Mouse (Mus musculus) olfactory bulb, adult 2 months (tissue): ENCODE measurements at regions not wholly inside any gene's neighbourhood (a gene's known extent, or its start where the extent isn't known, plus 50 kb on each side); places are given as distances from the start of the nearest gene placed in this dataset.

Experiments used
- H3K27ac ChIP-seq: fragments of 200-500 bp; 2 replicates; pipeline ENCODE4 v1.5.1; 2012; ENCODE audit warnings: low read depth, low read length; ENCODE audit not compliant: insufficient read depth
- H3K4me1 ChIP-seq: fragments of 200-500 bp; 2 replicates; pipeline ENCODE4 v1.6.1; 2012; ENCODE audit warnings: low read length; ENCODE audit not compliant: control insufficient read depth, insufficient read depth
- H3K4me3 ChIP-seq: fragments of 200-500 bp; 2 replicates; pipeline ENCODE4 v1.5.1; 2012; ENCODE audit warnings: mild to moderate bottlenecking, low read depth, low read length, moderate library complexity; ENCODE audit not compliant: insufficient read depth
- CTCF ChIP-seq: fragments of 200-500 bp; IDR thresholded peaks from 2 replicates; pipeline ENCODE4 v1.5.1; 2012; ENCODE audit warnings: low read depth, mild to moderate bottlenecking, low read length, moderate library complexity; ENCODE audit not compliant: insufficient read depth
- POLR2A ChIP-seq: fragments of 200-500 bp; IDR thresholded peaks from 2 replicates; pipeline ENCODE4 v1.6.1; 2012; ENCODE audit warnings: mild to moderate bottlenecking, low read depth, low read length, moderate library complexity; ENCODE audit not compliant: insufficient read depth
- WGBS: fragments of 180-500 bp; shearing (Covaris S2); methylation state at CpG from one replicate; pipeline ENCODE4 v1.1.7; 2018; 5-methylcytosine and 5-hydroxymethylcytosine counted together

DNA sequence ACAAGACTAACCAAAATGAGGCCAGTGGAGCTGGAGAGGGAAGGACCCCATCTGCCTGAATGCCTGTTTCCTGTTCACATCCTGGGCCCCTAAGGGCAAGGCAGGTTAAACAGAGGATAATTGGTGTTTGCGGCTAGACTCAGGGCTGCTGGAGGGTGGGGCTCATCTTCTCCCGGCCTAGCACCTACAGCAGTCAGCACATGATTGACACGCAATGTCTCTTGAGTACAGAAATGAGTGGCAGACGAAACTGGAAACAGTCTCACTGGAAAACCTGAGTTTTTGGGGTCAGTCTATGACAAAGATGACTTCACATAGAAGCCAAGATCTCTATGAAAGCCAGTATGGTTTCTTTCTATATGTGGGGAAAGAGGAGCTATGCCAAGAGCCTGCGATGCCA lies 278.0 kb downstream of the Rngtt start:
- Histone ChIP-seq H3K27ac (no peak overlapping the region), H3K4me1 (peaks cover 28% of the 10 kb centered on the region), H3K4me3 (no peak overlapping the region)
- TF ChIP-seq POLR2A = no peak
- no peak for TF ChIP-seq CTCF
- 94% methylated on average over 5 of the region's 5 CpGs for WGBS

DNA sequence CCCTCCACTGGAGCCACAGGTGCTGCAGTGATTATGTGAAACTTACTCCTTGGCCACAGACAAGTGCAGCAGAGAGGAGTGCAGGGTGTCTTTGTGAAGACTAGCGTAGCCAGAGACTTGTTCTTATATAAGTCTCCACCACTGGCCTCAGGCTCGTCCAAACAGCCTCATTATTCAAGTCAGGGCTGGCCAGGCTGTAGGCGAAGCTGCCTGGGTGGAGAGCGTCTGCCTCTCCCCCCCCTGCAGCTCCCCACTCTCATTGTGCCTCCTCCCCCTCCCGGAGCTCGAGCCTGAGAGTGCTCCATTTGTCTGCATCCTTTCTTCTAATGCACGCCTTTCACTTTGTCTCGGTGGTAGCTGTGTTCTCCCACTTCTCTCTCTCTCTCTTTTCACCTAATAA lies 279.1 kb downstream of the Rngtt start:
- Histone ChIP-seq H3K27ac (no peak overlapping the region), H3K4me1 (peaks cover 33% of the 10 kb centered on the region), H3K4me3 (no peak overlapping the region)
- TF ChIP-seq POLR2A = no peak
- TF ChIP-seq CTCF = no peak
- 9% methylated on average over 8 of the region's 8 CpGs for WGBS

DNA sequence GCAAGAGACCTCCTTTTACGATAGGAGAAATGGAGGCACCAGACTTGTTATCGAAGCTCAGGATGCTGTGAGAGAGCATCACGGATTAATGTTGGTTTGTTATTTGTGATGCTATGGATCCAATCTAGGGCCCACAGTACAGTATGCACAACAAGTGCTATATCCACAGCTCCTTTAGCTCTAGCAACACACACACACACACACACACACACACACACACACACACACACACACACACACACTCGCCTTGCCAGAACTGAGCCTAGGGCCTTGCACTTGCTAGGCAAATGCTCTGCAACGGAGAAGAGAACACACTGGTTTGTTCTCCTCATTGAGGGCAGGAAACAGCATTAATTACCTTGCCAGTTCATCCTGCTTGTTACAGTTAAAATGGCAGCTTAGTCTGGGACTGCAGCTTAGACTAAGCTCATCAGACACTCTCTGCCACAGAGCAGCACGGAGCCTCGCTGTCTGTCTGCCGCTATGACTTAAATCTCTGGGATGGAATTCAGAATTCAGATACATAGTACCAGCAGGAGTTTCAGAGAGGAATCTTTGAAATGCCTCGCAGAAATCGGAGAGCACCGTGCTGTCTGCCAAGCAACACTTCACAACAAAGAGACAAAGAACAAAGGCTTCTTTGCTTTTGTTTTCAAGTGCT lies 285.0 kb downstream of the Rngtt start:
- Histone ChIP-seq H3K4me3 (no peak overlapping the region), H3K27ac (no peak overlapping the region), H3K4me1 (peaks cover 8% of the 10 kb centered on the region; the same call in 1 of the 2 replicates)
- no peak for TF ChIP-seq CTCF
- TF ChIP-seq POLR2A = no peak
- 42% methylated on average over 11 of the region's 11 CpGs for WGBS

DNA sequence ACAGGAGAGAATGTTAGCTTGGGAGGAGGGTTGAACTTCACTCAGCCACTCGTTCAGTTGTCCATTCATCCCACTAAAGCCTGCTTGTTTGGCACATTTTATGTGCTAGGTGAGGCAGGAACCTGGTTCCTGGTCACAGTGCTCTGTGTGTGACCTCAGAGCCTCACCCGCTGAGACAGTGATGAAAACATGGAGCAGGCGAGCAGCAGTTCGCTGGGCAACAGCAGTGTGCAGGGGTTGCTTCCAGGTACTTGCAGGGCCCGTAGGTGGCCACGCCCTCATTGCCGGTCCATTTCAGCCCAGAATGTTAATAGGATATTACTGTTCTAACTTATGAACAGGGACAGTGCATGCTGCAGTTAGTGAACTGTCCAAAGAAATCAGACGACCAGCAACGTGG lies 285.7 kb downstream of the Rngtt start:
- 82% methylated on average over 9 of the region's 9 CpGs for WGBS
- H3K4me1 ChIP-seq = peaks cover 8% of the 10 kb centered on the region; the same call in 1 of the 2 replicates
- no peak overlapping the region for H3K27ac ChIP-seq
- H3K4me3 ChIP-seq = no peak overlapping the region
- TF ChIP-seq POLR2A (no peak), CTCF (no peak)

DNA sequence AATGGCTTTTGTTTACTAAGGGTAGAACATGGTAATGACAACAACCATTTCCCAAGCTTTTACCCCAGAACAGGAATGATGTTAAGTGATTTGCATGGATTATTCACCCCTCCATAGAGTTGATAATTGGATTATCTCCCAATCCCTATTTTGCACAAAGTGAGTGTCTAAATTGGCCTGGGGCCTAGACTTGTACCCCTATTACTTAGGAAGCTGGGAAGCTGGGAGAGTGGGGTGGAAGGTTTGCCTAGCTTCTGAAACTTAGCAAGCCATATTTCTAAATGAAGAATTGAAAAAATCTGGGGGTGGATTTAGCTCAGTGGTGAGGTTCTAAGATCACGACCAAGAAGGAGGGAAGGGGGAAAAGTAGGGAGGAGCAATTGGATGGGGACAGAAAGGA lies 289.9 kb downstream of the Rngtt start:
- no peaks in the 10 kb centered on the region for H3K4me1 ChIP-seq
- 81% methylated on average over 1 of the region's 1 CpGs for WGBS
- no peak overlapping the region for H3K27ac ChIP-seq
- TF ChIP-seq POLR2A = no peak
- no peak for TF ChIP-seq CTCF
- no peak overlapping the region for H3K4me3 ChIP-seq

DNA sequence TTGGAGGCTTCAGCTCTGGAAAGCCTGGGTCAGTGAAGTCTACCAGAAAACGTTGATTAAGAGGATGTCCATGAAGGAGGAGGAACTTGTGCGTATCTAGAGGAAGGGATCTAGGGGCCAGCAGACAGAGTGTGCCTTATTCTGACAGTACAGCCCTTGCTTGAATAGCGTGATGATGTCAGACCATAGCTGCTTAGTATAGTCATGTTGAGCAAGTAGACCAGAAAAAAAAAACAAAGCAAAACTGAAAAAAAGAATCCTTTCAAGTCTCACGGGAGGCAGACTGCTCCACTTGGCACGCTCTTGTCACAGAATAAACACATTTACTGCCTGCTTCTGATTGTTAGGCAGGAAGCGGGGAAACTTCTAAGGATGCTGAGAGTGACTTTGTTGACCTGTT lies 290.7 kb downstream of the Rngtt start:
- H3K4me1 ChIP-seq = no peaks in the 10 kb centered on the region
- H3K4me3 ChIP-seq = no peak overlapping the region
- no peak for TF ChIP-seq CTCF
- no peak overlapping the region for H3K27ac ChIP-seq
- 62% methylated on average over 6 of the region's 6 CpGs for whole genome bisulfite sequencing

GRCm38 (mm10) chr4:33604636-33605035 lies 294.5 kb downstream of the Rngtt start:
- H3K4me1 ChIP-seq = no peaks in the 10 kb centered on the region
- H3K27ac ChIP-seq = no peak overlapping the region
- 94% methylated on average over 5 of the region's 5 CpGs for WGBS
- H3K4me3 ChIP-seq = no peak overlapping the region
- no peak for TF ChIP-seq POLR2A
- no peak for TF ChIP-seq CTCF

DNA sequence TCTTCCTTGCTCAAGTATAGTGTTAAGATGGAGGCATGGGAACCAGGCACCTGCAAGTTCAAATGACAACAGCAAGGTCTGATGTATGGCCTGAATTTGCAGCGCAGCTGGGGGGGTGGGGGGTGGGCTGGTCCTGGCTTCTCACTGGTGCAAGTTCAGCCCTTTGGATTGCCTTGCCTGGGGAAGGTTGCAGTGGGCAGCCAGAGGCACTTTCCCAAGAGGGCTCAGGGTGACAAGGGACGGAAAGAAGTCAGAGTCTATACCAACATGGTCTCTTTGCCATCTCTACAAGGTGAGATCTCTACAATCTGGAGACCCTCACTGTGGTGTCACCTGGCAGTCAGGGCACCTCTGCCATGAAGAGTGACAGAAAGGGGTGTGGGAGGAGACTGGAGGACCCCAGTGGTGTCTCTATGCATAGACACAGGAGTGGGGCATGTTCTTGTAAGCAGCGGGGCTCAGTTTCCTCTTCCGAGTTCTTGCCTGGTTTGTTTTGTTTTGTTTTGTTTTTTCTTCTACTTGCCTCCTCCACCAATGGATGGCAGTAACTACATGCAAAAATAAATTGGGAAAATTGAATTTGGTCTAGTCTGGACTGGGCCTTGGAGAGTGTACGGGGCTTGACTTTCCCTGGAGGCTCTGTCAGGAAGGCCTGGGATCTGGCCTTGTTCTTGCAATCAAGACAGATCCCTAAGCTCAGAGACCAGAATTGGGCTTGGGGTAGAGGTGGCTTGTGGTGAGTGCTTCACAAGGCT lies 284.4 kb upstream of the Cnr1 start:
- H3K4me3 ChIP-seq = no peak overlapping the region
- H3K4me1 ChIP-seq = peaks cover 3% of the 10 kb centered on the region; the same call in 1 of the 2 replicates
- TF ChIP-seq POLR2A = no peak
- TF ChIP-seq CTCF = no peak
- no peak overlapping the region for H3K27ac ChIP-seq
- WGBS = 90% methylated on average over 5 of the region's 5 CpGs

- 73% methylated on average over 11 of the region's 11 CpGs for WGBS
- TF ChIP-seq POLR2A = no peak
- no peak for TF ChIP-seq CTCF
- H3K27ac ChIP-seq = no peak overlapping the region
- H3K4me3 ChIP-seq = no peak overlapping the region
- peaks cover 3% of the 10 kb centered on the region; the same call in 1 of the 2 replicates for H3K4me1 ChIP-seq
Measured at GRCm38 (mm10) chr4:33640576-33641255, 283.7 kb upstream of the Cnr1 start.
